Mouse (Mus musculus) B cell, adult 2 months (primary cell): ENCODE measurements around the gene Hemgn.

ENCODE experiments used
- DNase-seq, 2 experiments: peaks; one replicate each; pipeline ENCODE4 v3.0.0; 2022

Hemgn gene

DNA sequence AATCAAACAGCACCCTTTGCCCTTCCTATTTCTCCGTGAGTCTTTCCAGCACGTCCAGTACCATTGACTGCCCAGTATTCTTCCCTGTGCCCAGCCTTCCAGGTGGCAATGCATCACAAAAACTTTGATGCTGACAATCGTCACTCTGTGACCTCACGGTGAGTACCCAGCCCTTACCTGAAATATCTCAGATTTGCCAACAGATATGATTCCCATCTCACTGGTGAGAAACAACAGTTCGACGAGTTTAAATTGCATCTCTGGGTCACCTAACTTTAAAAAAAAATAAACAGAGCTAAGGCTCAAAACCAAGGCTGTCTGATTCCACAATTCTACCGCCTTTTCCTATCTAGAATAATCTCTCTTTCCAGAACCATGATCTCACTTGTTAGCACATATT is at the start of gene Hemgn:
Hemgn (minus strand) TSS at position 101 of the 400 bp plus-strand sequence.
- DNase-seq, result no peak

DNA sequence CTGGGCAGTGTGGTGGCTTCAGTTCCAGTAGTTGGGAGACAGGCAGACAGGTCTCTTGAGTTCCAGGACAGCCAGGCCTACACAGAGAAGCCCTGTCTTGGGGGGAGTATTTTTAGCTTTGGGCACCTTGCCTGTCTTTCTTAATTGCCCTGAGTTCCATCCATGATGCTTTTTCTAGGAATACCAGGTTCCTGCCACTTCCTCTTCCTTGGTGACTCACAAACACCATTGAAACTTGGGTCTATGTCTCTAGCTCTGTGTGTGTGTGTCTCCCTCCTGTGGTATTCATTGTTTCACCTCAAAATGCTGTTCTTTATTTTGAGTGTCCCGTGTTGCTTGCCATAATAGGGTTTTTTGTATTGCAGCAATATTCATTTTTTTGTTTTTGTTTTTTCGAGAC is 45.1 kb upstream of the Hemgn start:
- no peak for DNase-seq

DNA sequence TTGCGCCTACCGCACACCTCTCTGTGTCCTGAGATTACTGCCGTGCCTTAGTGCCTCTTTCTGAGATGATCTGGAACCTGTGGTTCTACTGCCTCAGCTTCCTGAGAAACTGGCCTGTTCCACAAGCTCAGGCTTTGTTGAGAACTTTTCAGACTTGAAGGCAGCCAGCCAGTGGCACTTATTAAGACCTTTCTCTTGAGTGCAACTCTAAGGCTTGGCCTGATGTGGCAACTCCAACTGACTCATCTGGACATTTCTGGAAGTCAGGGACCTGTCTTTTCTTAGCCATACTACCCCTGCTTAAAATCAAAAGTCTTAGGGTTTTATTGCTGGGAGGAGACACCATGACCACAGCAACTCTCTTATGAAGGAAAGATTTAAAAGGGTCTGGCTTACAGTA is 43.9 kb upstream of the Hemgn start:
- no peak for DNase-seq

DNA sequence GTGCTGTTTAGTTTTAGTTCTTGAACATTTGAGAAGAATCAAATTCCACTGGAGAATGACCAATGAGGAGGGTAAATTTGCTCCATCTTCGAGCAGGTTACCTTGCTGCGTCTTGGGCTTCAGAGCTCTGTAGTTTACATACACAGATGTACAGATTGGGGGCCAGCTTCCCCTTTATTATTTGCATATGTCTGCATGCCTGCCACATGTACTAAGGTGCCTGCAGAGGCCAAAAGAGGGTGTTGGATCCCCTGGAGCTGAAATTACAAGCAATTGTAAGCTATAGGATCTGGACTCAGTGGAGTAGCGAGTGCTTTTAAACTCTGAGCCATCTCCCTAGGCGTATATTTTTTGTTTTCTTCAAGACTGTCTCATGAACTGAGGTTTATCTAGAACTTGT is 43.5 kb upstream of the Hemgn start:
- DNase-seq, result peak; percentile 21 to 30

DNA sequence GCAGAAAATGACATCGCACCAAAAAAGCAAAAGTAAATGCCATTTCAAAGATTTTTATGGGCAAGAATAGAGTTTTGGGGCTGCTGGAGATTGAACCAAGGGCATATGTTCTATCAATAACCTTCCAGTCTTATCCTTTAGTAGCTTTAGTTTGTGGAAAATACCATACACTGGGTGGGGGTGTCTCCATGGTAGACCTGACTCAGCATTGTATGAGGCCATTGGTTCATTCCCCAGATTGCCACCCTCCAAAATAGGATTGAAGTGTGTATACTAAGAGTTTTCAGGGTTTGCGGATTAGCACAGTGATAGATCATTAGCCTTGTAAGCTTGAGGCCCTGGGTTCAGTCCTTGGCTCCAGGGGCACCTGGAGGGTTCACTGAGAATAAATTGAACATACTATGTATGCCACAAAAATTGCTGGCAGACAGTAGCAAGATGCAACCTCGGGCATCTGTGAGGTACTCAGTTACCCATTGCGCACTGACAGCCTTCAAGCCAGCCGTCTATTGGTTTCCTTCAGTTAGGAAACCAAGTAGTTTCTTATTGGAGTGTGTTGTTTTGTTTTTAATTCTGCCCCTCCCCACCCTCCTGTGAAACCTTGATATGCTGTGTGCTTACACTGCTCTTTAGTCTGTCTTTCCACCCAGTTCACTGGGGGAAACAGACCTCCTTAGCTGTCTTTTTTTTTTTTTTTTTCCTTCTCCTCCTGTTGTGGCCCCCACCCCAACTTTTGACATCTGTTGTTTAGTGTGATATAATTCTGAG is 41.0 kb upstream of the Hemgn start:
- no peak for DNase-seq

DNA sequence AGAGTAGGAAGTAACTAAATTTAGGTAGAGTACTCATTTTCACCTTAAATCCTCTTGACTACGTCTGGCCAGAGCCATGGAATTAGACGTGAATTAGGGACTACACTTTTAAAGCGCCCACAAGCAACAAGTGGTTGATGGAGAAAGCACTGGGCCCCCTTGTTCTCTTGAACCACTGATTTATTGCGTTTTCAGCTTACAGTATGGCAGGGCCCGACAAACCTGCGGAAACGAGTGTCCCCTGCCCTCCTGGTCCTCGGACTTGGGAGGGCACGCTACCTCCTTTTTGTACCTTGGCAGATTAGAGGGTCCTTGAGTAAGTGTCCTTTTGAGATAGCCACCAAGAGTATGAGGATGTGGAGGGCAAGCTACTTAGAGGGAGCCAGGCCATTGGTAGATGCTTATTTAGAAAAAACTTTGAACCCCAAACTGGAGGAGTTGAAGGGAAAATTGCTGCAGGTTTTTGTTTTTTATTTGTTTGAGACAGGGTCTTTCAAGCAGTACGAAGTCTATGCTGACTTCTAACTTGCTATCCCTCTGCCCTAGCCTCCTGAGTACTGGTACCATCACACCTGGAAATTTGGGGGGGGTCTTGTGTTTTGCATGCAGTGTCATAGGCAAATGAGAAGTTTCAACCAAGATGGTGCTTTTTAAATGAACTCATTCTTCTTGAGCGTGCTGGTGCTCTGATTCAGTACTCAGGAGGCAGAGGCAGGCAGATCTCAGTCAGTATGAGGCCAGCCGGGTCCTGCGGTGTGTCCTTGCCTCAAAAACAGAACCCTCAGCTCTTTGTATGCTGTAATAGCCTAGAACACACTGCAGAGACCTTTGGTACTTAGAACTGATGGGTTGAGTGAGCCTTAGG is 39.8 kb upstream of the Hemgn start:
- peak in 1 of 2 experiments; percentile 39 for DNase-seq

DNA sequence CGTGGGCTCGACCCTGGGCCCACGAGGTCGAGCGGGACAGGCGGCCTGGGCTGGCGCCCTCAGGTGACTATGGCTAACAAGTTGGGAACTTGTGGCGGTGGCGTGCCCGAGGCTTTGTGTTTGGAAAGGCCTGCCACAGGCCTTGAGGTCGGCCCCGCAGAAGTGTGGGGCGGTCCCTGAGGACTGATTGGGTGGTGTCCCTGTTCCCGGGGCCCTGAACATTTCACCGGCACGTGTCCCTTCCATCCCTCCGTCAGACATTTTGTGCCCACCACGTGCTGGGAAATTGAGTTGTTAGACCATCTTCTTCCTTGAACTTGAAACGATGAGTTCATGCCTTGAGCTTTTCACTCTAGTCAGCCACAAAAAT is 39.2 kb upstream of the Hemgn start:
- peak; percentile 73 to 75 for DNase-seq

DNA sequence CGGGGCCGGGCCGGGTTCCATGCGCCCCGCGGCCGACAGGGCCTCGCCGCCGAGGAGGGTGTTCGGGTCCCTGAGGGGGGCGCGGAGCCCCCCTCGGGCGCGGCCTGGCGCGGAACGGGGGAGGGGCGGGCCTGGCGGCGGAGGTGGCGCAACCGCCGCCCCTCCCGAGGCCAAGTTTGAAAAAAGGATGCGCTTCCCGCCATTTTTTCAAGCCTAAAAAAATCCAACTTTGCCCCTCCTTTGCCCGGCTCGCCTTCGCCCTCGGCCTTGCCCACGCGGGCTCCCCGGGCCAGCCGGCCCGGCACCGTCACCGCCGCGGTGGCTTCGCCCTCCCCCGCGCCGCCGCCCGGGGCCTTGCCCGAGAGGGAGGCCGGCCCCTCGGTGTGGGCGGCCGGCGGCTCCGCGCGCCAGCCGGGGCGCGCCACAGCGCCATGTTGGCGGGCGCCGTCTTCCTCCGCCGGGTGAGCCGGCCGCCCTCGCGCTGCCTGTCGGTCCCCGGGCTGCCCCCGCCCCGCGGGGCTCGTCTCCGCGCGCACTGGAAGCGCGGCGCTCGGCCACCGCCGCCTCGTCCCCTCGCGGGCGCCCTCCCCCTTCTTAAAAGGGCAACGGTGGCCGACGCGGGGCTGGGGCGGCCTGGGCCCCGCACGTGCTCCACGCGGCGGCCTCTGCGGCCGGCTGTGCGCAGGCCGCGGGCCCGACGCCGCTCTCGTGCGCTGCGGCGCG is 38.6 kb upstream of the Hemgn start:
- peak; percentile 76 to 85 for DNase-seq

DNA sequence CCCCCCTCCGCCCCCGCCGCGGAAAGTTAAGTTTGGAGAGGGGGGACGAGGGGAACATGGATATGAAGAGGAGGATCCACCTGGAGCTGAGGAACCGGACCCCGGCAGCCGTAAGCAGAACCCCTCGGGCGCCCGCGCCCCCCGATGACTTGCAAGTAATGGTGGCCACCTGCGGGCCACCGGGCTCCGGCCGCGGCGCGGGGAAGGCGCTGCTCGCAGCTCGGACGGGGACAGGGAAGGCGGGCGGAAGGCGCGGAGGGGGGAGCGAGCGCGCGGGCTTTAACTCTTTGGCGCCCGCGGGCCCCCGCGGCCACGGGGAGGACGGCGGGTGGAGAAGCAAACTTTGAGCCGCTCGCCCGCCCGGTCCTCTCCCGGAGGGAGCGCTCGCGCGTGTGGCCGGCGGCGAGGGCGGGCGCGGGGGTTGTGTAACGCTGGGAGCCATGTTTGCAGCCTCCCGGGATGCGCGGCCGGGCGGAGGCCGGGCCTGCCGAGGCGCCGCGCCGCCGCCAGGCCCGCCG is 38.0 kb upstream of the Hemgn start:
- peak; percentile 74 to 80 for DNase-seq

DNA sequence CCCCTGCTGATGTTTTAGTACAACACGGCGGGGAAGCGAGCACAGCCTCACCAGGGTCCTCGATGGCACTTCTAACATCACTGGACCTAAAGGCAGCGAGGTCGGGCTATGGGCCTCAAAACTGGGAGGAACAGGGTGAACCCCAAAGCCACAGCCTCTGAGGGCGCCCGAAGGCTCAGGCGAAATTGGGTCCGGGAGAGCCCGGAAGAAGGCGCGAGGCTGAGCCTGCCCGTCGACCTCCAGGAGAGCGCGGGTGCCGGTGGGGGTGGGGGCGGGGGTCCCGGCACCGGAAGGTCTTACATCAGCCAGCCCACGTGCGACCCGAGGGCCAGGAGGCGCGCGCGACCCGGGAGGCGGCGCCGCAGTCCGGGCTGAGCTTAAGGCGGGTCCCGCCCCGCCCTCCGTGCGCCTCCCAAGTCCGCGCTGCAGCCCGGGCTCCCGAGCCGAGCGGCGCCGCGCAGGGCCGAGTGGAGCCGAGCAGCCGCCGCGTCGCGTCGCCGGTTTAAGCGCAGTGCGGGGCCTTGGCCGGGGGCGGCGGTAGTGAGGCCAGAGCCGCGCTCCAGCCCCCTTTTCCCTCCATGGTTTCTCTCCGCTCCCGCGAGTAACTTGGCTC is 37.3 kb upstream of the Hemgn start, which contains the start of gene Anp32b:
Anp32b (plus strand) TSS at position 384 of the 613 bp plus-strand sequence.
- DNase-seq, result peak; percentile 94 to 95

DNA sequence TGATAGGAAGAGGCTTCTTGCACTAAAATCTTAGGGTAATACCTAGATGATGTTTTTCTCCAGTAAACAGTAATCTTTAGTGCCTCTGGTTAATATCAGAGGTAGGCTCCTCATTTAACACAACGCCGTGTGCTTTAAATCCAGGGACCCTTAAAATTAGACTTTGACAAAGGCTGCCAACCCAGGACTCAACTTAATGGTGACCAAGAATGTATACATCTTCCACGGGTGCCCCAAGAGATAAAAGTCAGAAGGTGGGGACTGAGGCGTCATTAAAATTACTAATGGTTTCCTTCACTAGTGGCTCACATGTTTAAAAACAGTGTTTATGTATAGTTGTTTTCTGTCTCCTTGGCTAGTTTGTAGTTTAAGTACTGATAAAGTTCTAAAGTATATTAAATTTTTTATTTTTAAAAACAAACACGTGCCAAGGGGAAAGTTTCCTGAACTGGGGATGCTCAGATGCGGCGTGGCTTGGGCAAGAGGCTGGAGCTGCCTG is 36.8 kb upstream of the Hemgn start:
- DNase-seq, result peak in 1 of 2 experiments; percentile 11

DNA sequence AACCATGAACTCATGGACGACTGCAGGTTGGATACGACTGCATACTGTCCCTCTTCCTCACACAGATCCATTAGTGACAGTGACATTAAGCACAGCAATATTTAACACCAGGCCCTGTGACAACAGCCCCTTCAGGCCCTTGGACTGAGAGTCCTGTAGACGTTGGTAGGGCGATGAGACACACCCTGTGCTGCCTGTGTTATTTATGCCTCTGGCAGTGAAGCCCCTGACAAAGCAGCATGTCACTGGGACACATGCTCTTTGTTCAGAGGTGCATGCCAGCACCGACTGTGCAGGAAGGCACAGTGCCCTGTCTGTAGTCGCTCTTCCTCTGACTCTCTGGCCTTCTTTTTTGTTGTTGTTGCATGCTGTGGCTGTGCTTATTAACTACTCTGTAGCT is 35.6 kb upstream of the Hemgn start:
- DNase-seq, result no peak

DNA sequence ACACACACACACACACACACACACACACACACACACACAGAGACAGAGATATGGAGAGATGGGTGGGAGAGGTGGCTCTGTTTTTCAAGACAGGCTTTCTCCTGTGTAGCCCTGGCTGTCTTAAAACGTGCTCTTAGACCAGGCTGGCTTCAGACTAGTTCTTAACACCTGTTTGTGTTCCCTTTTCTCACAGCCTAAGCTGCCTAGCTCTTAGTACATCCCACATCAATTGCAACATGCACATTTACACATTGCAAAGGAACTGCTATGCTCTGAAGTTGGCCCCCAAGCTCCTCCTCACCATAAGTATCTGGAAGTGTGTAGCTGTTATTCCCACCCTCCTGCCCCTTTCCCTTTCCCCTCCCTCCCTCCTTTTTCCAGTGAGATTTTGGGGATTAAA is 34.2 kb upstream of the Hemgn start:
- no peak for DNase-seq

DNA sequence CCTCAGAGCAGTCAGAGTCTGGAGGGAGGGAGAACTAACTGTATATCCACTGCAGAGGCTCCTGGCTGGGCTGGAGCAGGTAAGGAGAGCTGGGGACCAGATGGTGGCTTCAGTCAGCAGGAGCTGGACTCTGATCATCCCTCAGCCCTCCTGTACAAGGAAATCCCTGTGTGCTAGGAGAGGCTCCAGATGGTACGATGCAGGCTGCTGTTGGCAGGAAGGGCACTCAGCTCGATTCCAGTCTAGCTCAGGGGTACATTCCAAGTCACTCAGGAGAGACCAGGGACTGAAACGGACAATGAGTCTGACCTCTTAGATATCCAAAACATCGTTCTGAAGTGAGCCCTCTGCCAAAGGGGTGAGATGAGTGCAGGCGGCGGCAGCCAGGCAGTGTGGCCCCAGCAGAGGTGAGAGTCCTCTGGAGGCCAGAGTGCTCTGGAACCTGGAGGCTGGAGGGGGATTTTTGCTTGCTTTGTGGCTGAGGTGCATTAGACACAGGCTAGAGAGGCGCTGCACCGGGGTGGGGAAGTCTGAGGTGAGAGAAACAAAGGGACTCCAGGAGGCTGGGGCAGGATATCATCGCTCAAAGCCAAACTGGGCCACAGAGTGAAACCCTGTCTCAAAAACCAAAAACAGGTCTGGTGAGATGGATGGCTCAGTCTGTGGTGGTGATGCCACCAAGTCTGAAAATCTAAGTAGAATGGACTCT is 32.1 kb upstream of the Hemgn start:
- no peak for DNase-seq

DNA sequence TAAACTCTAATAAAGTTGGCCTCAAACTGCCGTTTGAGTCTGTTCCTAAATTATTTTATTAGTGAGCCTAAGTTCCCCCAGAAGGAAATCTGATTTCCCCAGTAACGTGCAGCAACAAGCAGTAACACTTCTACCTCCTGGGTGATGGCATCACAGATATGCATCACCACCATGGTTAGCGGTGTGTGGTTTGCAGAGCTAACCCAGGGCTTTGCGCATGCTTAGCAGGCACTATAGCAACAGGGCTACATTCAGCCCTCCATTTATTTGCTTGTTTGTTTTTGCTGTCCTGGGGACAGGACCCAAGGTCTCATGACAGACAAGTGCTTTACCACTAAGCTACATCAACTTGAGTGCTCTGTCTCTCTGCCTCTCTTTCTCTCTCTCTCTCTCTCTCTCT is 29.2 kb upstream of the Hemgn start:
- DNase-seq, result no peak

DNA sequence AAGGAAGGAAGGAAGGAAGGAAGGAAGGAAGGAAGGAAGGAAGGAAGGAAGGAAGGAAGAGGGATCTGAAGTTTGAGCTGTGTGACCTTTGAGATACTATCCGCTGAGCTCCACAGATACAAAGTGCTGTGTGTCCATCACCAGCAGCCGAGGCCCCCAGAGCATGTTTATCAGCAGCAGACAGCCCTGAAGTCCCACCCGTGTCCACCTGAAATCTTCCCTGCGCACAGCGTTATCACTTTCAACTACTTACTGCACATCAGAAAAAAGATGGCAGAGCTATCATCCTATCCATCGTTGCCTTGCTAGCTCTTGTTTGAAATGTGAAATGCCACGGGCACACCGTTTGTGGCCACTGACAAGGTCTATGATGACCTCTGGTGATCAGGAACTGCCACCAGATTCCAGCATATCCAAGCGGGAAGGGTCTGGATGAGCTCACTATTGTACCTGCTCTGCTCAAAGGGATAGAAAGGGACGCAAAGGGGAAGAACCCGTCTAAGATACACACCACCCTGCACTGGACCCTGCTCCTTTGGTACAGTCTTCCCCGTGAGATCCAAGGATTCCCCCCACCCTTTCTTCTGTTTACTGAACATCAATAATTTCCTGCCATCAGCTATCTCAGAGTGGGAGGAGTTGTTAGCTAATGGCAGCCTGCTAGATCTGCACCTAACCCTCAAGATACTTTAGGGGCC is 19.2 kb upstream of the Hemgn start:
- no peak for DNase-seq

DNA sequence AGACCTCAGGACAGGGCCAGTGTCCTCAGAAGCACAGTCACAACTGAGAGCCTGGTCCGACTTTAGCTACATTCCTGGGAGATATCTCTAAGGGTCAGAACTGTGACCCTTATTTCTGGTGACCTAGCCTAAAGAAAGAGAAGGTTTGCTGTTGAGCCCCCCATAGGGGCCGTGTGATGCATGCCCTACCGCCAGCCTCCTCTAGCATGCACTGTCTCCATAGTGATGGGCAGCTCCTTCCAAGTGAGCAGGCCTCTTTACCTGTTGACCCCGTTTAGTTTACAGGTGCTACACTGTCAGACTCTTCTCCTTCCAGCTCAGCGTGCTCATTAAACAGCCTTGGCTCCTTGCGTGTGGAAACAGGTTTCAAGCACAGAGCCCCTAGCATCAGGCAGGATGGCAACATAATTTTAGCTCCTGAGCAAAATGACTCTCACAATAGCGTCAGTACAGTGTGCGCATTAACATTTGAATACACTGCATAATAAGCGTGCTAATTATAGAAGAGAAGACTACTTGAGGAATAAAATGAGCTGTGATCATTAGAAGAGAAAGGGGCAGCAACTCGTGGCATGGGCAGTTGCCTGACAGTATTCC is 15.7 kb upstream of the Hemgn start:
- no peak for DNase-seq

DNA sequence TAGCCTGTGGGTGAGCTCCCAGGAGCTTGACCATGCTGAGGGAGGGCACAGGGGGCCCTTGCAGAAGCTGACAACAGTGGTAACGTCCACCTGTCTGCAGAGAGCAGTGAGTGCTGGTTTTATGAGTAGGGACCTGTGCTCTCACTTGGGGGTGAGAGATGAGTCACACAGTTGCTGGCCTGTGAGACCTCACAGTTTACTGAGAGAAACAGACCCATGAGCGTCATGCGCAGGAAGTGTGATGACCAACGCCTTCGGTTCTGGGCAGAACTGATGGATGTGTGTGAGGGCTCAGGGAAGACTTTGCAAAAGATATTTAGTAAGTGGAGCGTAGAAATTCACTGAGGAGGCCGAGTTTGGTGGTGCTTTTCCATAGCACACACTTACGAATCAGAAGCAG is 9.3 kb upstream of the Hemgn start:
- DNase-seq, result no peak

DNA sequence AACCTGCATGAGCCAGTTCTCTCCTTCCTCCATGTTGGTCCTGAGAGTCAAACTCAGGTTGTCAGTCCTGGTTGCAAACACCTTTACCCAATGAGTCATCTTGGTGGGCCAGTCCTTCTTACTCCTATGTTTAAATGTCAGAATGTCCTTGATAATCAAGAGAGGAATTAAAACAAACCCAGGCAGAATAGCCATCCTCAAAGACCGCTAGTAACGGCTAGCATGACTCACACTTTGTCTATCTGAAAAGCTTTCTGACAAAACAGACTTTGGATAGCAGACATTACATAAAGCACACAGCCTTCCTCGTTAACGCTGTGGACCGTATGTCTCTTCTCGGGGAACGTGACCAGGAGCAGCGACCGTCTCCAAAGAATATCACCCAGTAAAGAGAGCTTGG is 5.5 kb upstream of the Hemgn start:
- DNase-seq, result no peak

DNA sequence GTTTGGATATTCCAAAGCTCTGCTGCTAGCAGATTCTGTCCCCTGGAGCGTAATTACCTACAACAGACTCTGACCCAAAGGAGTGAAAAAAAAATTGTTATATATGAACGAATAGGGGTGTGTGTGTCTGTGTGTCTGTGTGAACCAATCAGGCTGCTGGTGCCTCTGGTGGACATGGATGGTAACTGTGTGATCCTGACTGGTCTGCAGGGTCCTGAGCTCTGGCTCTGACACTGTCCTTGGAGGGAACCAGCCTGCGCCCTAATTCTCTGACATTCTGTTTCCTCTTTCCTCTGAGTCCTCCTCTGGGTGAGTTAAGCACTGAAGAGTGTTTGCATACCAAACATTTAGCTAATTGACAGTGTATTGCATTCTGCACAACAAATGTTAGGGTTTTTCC is 4.2 kb upstream of the Hemgn start:
- DNase-seq, result peak; percentile 23 to 32

DNA sequence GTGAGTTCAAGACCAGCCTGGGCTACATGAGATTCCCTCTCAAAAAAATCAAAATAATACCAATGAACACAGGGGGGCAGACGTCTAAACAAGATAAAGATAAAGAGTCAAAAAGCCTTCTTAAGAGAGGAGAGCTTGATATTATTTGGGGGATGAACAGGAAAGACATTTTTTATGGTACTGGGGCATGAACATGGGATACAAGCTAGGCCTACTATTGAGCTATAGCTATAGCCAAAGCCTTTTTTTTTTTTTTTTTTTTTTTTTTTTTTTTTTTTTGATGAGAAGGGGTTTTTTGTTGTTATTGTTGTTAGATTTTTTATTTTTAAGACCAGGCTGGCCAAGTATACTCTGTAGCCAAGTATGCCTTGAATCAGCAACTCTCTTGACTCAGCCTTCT is 1.2 kb downstream of the Hemgn start:
- DNase-seq, result no peak
